Mouse (Mus musculus) neural tube, embryonic 14.5 days (tissue): ENCODE data around the gene Znrd1as. TPM values are rescaled to one million over a fixed set of nuclear protein-coding genes. Genes with fewer than 3 reads are reported as not detected.
"Not testable (repeated sequence)": the region's sequence is repeated elsewhere in the genome, so short reads cannot be mapped to it uniquely, and the experiment has no call there.

Experiments used
- ATAC-seq: fragments of 200-750 bp; cut with Nextera tagmentation; 2 replicates; pipeline ENCODE4 v1.8.0; 2017; ENCODE audit warnings: low read depth, mild to moderate bottlenecking, moderate TSS enrichment, moderate library complexity
- H3K27ac ChIP-seq: fragments of 300-500 bp; sonication (generic); 2 replicates; pipeline ENCODE4 v1.5.1; 2014; ENCODE audit warnings: low read depth, mild to moderate bottlenecking, control low read depth, low read length, moderate library complexity, mixed read lengths
- H3K27me3 ChIP-seq: fragments of 300-500 bp; sonication (generic); 2 replicates; pipeline ENCODE4 v1.6.1; 2014; ENCODE audit warnings: low read length; ENCODE audit not compliant: control insufficient read depth, insufficient read depth
- H3K36me3 ChIP-seq: fragments of 300-500 bp; sonication (generic); 2 replicates; pipeline ENCODE4 v1.6.1; 2014; ENCODE audit warnings: low read length, mixed read lengths; ENCODE audit not compliant: control insufficient read depth, insufficient read depth
- H3K4me1 ChIP-seq: fragments of 300-500 bp; sonication (generic); 2 replicates; pipeline ENCODE4 v1.6.1; 2014; ENCODE audit warnings: low read length; ENCODE audit not compliant: control insufficient read depth, insufficient read depth
- H3K4me2 ChIP-seq: fragments of 300-500 bp; sonication (generic); 2 replicates; pipeline ENCODE4 v1.6.1; 2014; ENCODE audit warnings: mild to moderate bottlenecking, low read depth, low read length, control low read depth
- H3K4me3 ChIP-seq: fragments of 300-500 bp; sonication (generic); 2 replicates; pipeline ENCODE4 v1.5.1; 2014; ENCODE audit warnings: low read depth, low read length, control low read depth, mixed read lengths
- H3K9ac ChIP-seq: fragments of 300-500 bp; sonication (generic); replicated peaks from 2 replicates; pipeline ENCODE4 v1.6.1; 2014; ENCODE audit warnings: low read depth, mild to moderate bottlenecking, control low read depth, low read length, mixed read lengths
- H3K9me3 ChIP-seq: fragments of 300-500 bp; sonication (generic); 2 replicates; pipeline ENCODE4 v1.6.1; 2016; ENCODE audit warnings: low read length; ENCODE audit not compliant: control insufficient read depth
- WGBS: fragments of 180-500 bp; shearing (Covaris S2); extraction: QIAGEN DNeasy Blood & Tissue Kit; methylation state at CpG from one replicate; pipeline ENCODE4 v1.1.7; 2014; 5-methylcytosine and 5-hydroxymethylcytosine counted together
- polyA plus RNA-seq: library from polyadenylated mRNA; unstranded; fragments of >200 nt; fragmentation: Nextera tagmentation; extraction: Ambion mirVana; gene quantifications from 2 replicates; pipeline ENCODE4 v1.2.1, GENCODE M21; 2014

The Znrd1as gene
- polyA plus RNA-seq, 1 experiment from 2014 or later: 4.6 TPM

DNA sequence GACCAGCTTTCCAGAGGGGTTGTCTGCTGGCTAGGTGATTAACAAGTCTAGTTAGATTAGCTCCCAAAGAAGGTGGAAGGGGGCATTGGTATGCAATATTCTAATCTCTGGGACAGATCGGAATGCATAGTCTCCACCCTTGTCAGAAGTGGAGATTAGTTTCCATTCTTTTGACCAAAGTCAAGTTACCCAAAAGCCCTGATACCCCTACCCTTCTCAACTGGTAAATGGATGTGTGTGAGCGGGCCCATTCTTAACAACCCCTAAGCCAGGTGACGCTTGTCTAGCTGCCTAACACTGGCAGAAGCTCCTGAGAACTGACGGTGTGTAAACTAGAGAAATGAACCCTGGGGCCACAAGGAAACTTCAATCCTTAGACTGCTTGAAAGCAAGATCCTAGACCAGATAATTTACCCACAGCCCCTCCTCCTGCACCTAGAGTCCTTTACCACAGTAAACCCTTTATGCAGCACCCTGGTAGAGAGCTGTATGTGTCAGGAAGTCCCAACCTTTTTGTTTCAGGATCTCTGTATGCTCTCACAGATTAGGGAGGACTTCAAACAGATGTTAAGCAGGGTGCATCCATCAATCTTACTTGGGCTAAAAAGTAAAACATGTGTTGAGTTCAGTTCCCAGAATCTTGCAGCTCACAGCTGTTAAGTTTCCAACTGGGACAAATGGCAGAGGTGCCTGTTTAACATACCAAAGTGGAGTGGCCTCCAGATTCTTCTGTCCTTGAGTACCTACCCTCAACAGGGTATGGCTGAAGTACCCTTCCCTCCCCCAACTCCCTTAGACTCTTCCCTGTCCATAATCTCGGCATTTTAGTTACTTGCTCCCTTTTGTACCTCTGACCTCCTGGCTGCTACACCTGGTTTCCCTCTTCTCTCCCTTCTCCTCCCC lies 24.1 kb downstream of the Znrd1as start:
- Histone ChIP-seq H3K36me3 (no peaks in the 10 kb centered on the region), H3K27me3 (0 out of 2 replicates have a peak, but pooled peaks cover 1% of the 10 kb centered on the region), H3K4me2 (no peak overlapping the region), H3K9ac (no peak overlapping the region), H3K9me3 (no peaks in the 10 kb centered on the region), H3K4me1 (no peaks in the 10 kb centered on the region), H3K4me3 (no peak overlapping the region), H3K27ac (no peak overlapping the region)
- 30% methylated on average over 5 of the region's 5 CpGs for WGBS
- ATAC-seq: no peak

DNA sequence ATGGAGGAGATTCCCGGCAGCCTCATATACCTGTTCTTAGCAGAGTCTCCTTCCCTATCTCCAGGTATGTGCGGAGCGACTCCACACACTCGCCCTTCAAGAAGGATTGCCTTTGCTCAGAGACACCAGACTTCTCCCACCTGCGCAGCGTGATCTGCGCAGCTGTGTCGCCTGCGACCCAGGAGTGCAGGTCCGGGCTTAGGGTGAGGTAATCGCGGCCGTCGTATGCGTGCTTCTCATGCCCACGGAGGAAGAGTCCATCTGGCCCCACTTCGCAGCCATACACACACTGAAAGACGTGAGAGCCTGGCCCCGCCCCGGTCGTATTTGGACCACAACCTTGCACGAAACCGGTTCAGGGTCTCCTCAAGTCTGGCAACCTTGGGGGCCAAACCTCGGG lies 30.1 kb downstream of the Znrd1as start:
- 10% methylated on average over 24 of the region's 24 CpGs for WGBS

DNA sequence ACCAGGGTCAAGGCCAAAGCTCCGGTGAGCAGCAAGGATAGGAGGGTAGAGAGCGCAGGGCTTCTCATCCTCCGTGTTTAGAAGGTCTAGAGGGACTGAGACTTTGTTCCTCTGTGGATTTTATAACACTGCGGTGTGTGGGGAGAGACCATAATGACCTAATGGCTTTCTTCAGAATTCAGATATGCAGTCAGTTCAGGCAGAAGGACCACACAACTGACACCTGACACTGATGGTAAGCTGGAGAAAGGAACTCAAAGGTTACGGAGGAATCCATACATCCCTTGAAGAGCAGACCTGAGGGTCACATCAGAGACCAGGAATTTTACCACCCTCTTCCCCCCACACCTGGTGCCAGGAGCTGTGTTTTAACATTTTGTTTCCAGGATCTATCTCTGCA lies 31.0 kb downstream of the Znrd1as start, which contains the start of gene H2-M5:
Gene H2-M5 (minus strand): TSS at position 101 of the 400 bp plus-strand sequence.
- H3K36me3 ChIP-seq: no peaks in the 10 kb centered on the region
- no peak within 1 kb of the TSS for H3K27ac ChIP-seq
- peaks cover 12% of the 10 kb centered on the region for H3K27me3 ChIP-seq
- H3K4me2 ChIP-seq: 0 out of 2 replicates have a peak within 1 kb of the TSS, but pooled peaks have one; percentile 12
- 30% methylated on average over 5 of the region's 5 CpGs for WGBS
- no peaks in the 10 kb centered on the region for H3K4me1 ChIP-seq
- H3K9me3 ChIP-seq: no peaks in the 10 kb centered on the region
- no peak for ATAC-seq
- no peak within 1 kb of the TSS for H3K9ac ChIP-seq
- H3K4me3 ChIP-seq: no peak within 1 kb of the TSS; the same call in 1 of the 2 replicates

More for the DNA sequence above, 30.1 kb downstream of the Znrd1as start:
- no peaks in the 10 kb centered on the region for H3K4me1 ChIP-seq
- H3K4me2 ChIP-seq: 0 out of 2 replicates have a peak overlapping the region, but pooled peaks have one; percentile 12
- peaks cover 12% of the 10 kb centered on the region for H3K27me3 ChIP-seq
- ATAC-seq: peak; percentile 44; the same call in 1 of the 2 replicates
- H3K9ac ChIP-seq: no peak overlapping the region
- H3K9me3 ChIP-seq: no peaks in the 10 kb centered on the region
- H3K36me3 ChIP-seq: no peaks in the 10 kb centered on the region
- H3K27ac ChIP-seq: no peak overlapping the region
- H3K4me3 ChIP-seq: no peak overlapping the region; the same call in 1 of the 2 replicates

DNA sequence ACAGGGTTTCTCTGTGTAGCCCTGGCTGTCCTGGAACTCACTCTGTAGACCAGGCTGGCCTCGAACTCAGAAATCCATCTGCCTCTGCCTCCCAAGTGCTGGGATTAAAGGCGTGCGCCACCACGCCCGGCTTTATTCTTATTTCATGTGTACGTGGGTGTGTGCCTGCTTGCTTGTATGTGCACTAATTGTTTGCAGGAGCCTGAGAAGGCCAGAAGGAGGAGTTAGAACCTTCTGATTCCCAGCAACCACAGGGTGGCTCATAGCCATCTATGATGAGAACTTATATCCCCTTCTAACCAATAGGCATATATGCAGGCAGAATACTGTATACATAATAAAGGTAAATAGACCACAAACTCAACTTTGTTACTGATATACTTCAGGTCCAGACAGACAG lies 32.2 kb downstream of the Znrd1as start:
- not testable (repeated sequence) for H3K27ac ChIP-seq, H3K4me1 ChIP-seq, H3K36me3 ChIP-seq, ATAC-seq, H3K4me2 ChIP-seq, H3K9me3 ChIP-seq, H3K9ac ChIP-seq, H3K4me3 ChIP-seq
- peaks cover 12% of the 10 kb centered on the region for H3K27me3 ChIP-seq
- WGBS: 94% methylated on average over 6 of the region's 6 CpGs

DNA sequence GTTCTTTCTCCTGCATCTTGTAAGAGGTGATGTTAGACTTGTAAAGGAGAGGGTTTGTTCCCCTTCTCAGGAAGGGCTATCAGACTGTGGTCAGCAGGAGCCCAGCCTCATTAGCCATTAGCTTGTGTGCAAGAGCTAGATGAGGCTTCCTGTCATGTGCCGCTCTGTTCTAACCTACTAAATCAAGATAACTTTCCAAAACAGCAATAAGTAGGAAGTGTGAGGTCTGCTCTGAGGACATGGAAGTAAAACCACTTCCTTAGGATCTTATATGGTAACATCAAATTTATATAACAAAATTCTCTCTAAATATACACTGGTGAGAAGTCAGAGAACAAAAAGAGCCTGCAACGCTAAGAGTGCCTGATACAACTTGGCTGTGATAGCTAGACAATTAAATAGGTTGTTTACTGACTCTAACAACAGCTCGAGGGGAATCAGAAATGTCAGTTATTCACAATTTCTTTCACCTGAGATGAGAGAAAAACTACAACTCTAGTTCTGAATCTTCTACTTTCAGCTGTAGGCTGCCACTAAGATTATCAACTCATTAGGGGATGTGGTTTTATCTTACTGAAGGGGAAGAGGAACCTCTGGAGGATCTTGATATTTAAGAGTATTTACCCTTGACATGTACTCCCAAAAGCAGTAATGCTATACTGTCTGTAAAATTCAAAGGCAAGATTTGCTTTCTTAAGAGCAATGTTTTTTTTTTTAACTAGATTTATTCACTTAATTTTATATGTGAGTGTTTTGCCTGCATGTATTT lies 34.1 kb downstream of the Znrd1as start:
- Histone ChIP-seq H3K4me2 (no peak overlapping the region), H3K9me3 (no peaks in the 10 kb centered on the region)
- 74% methylated on average over 3 of the region's 3 CpGs for WGBS

DNA sequence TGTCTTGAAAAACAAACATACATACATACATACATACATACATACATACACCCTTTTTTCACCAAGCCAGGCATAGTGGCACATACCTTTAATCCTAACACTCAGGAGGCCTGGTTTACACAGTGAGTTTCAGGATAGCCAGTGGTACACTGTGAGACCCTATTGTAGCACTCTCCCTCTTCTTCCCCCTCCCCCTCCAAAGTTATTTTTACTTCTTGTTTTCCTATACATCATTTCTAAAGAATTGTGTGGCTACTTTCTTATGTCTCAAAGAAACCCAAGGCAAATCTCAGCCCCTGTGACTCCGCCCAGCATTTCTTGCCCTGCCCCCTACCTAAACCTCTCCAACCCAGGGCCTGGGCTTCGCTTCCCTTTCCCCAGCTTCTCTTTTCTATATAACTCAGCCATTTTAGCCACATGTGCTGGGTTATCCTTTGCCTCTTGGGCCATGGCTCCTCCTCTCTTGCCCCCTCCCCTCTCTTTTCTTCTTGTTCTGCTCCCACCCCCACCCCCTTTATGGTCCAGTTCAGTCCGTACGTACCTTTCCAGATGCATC lies 35.5 kb downstream of the Znrd1as start:
- H3K9me3 ChIP-seq: no peaks in the 10 kb centered on the region
- ATAC-seq: no peak
- WGBS: 92% methylated on average over 4 of the region's 4 CpGs
- no peak overlapping the region for H3K9ac ChIP-seq
- no peak overlapping the region for H3K4me3 ChIP-seq
- H3K36me3 ChIP-seq: no peaks in the 10 kb centered on the region
- no peaks in the 10 kb centered on the region for H3K4me1 ChIP-seq
- H3K4me2 ChIP-seq: no peak overlapping the region
- H3K27ac ChIP-seq: no peak overlapping the region
- H3K27me3 ChIP-seq: peaks cover 4% of the 10 kb centered on the region; the same call in 1 of the 2 replicates

More for the DNA sequence above, 34.1 kb downstream of the Znrd1as start:
- no peaks in the 10 kb centered on the region for H3K36me3 ChIP-seq
- no peaks in the 10 kb centered on the region for H3K4me1 ChIP-seq
- no peak overlapping the region for H3K27ac ChIP-seq
- H3K4me3 ChIP-seq: no peak overlapping the region
- H3K9ac ChIP-seq: no peak overlapping the region
- no peak for ATAC-seq
- peaks cover 11% of the 10 kb centered on the region for H3K27me3 ChIP-seq

DNA sequence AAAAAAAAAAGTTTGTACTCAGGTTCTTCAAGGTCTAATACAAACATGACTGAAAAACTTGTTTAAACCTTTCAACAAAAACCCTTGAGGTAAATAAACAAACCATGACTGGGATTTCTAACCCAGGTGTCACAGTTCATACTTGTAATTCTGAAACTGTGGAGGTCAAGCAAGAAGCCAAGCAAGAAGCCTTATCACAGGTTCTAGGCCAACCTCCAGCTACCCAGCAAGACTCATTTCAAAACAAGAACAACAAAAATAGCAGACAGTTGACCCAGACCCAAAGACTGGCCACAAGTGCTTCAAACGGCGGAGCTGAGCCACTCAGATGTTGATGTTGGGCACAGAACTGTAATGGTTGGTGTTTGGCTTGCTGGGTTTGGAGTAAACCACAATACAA lies 36.1 kb downstream of the Znrd1as start:
- H3K4me3 ChIP-seq: no peak overlapping the region
- H3K9ac ChIP-seq: no peak overlapping the region
- WGBS: 90% methylated on average over 2 of the region's 2 CpGs
- ATAC-seq: no peak
- H3K27me3 ChIP-seq: peaks cover under 1% of the 10 kb centered on the region; the same call in 1 of the 2 replicates
- H3K27ac ChIP-seq: no peak overlapping the region
- H3K36me3 ChIP-seq: no peaks in the 10 kb centered on the region
- no peak overlapping the region for H3K4me2 ChIP-seq
- H3K9me3 ChIP-seq: no peaks in the 10 kb centered on the region
- no peaks in the 10 kb centered on the region for H3K4me1 ChIP-seq

DNA sequence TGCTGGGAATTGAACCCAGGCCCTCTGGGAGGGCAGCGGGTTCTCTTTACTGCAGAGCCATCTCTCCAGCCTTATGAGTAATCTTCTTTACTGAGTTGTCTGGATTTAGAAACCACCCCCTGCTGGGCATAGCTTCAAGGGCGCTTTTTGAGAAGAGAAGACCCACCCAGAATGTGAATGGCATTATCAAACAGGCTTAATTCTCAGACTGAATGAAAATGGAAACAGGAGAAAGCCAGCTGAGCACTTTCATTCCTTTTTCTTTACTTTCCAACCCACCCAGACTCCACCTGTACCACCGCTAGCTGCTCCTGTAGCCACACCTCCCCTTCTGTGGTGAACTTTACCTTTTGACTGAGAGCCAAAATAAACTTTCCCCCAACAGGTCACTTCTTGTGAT lies 37.1 kb downstream of the Znrd1as start:
- H3K36me3 ChIP-seq: no peaks in the 10 kb centered on the region
- H3K9me3 ChIP-seq: no peaks in the 10 kb centered on the region
- no peak overlapping the region for H3K4me3 ChIP-seq
- H3K4me1 ChIP-seq: no peaks in the 10 kb centered on the region
- H3K27me3 ChIP-seq: no peaks in the 10 kb centered on the region
- no peak overlapping the region for H3K9ac ChIP-seq
- no peak overlapping the region for H3K4me2 ChIP-seq
- ATAC-seq: no peak
- no peak overlapping the region for H3K27ac ChIP-seq
- WGBS: 67% methylated on average over 3 of the region's 3 CpGs
